Mouse (Mus musculus): Measurements from ENCODE around the gene Kxd1. TPM values are rescaled to one million over a fixed set of nuclear protein-coding genes. Genes with fewer than 3 reads are reported as not detected.

The Kxd1 gene
- 42.2 and 43.7 TPM in 2 replicates for polyA plus RNA-seq (2012; rRNA removed)

GRCm38 (mm10) chr8:70527512-70528181 is at the start of gene Kxd1, which contains the start of gene Fkbp8:
TSS of gene Kxd1 (minus strand) at chr8:70527956.
TSS of gene Fkbp8 (plus strand) at chr8:70527724.

GRCm38 (mm10) chr8:70539077-70539813 is 11.5 kb upstream of the Kxd1 start, which contains the start of gene Ell:
TSS of gene Ell (plus strand) at chr8:70539457.

GRCm38 (mm10) chr8:70510228-70510915 is 17.4 kb downstream of the Kxd1 start, which contains the start of gene Uba52:
TSS of gene Uba52 (minus strand) at chr8:70510801.

GRCm38 (mm10) chr8:70506328-70507026 is 21.3 kb downstream of the Kxd1 start, which contains the start of gene Rex1bd:
TSS of gene Rex1bd (minus strand) at chr8:70506752.

GRCm38 (mm10) chr8:70492664-70493640 is 34.8 kb downstream of the Kxd1 start, which contains the start of gene Crlf1:
TSS of gene Crlf1 (plus strand) at chr8:70493158.

GRCm38 (mm10) chr8:70486941-70487520 is 40.7 kb downstream of the Kxd1 start, which contains the start of gene Tmem59l:
TSS of gene Tmem59l (minus strand) at chr8:70487358.

GRCm38 (mm10) chr8:70476333-70477268 is 51.2 kb downstream of the Kxd1 start, which contains the start of gene Klhl26:
TSS of gene Klhl26 (minus strand) at chr8:70476968.

Other genes with a start within 250 kb of the Kxd1 start
- gene Homer3, start 245.1 kb downstream of the Kxd1 start, polyA plus RNA-seq (2012; rRNA removed): 74.1 and 85.3 TPM in 2 replicates
- 59.2 and 61.1 TPM in 2 replicates for gene Ddx49, start 225.5 kb downstream of the Kxd1 start, polyA plus RNA-seq (2012; rRNA removed)
- gene Cope, start 225.4 kb downstream of the Kxd1 start, polyA plus RNA-seq (2012; rRNA removed): 281 and 299 TPM in 2 replicates
- gene Cers1, start 212.2 kb downstream of the Kxd1 start, polyA plus RNA-seq (2012; rRNA removed): 27.7 and 27.9 TPM in 2 replicates
- 13.2 and 14.1 TPM in 2 replicates for gene Gdf1, start 198.1 kb downstream of the Kxd1 start, polyA plus RNA-seq (2012; rRNA removed)
- gene Upf1, start 174.7 kb downstream of the Kxd1 start, polyA plus RNA-seq (2012; rRNA removed): 26.8 and 30.5 TPM in 2 replicates
- 0.23 and 14.2 TPM in 2 replicates for gene Comp, start 154.4 kb downstream of the Kxd1 start, polyA plus RNA-seq (2012; rRNA removed)
- gene Crtc1, start 88.4 kb downstream of the Kxd1 start, polyA plus RNA-seq (2012; rRNA removed): 46.5 and 52.0 TPM in 2 replicates
- gene Klhl26, start 51.0 kb downstream of the Kxd1 start, polyA plus RNA-seq (2012; rRNA removed): 37.6 and 39.6 TPM in 2 replicates
- gene Tmem59l, start 40.6 kb downstream of the Kxd1 start, polyA plus RNA-seq (2012; rRNA removed): 47.6 and 47.7 TPM in 2 replicates
- 1.8 and 6.7 TPM in 2 replicates for gene Crlf1, start 34.8 kb downstream of the Kxd1 start, polyA plus RNA-seq (2012; rRNA removed)
- 177 and 179 TPM in 2 replicates for gene Rex1bd, start 21.2 kb downstream of the Kxd1 start, polyA plus RNA-seq (2012; rRNA removed)
- gene Uba52, start 17.2 kb downstream of the Kxd1 start, polyA plus RNA-seq (2012; rRNA removed): 1,708 and 2,002 TPM in 2 replicates
- gene Fkbp8, start 232 bp downstream of the Kxd1 start, polyA plus RNA-seq (2012; rRNA removed): 446 and 466 TPM in 2 replicates
- gene Ell, start 11.5 kb upstream of the Kxd1 start, polyA plus RNA-seq (2012; rRNA removed): 29.2 and 29.7 TPM in 2 replicates
- 143 and 177 TPM in 2 replicates for gene Isyna1, start 66.4 kb upstream of the Kxd1 start, polyA plus RNA-seq (2012; rRNA removed)
- gene Ssbp4, start 80.9 kb upstream of the Kxd1 start, polyA plus RNA-seq (2012; rRNA removed): 183 and 213 TPM in 2 replicates
- 1.6 TPM in 2 replicates for gene Lrrc25, start 88.2 kb upstream of the Kxd1 start, polyA plus RNA-seq (2012; rRNA removed)
- gene Gdf15, start 104.5 kb upstream of the Kxd1 start, polyA plus RNA-seq (2012; rRNA removed): 0.19 and 0.29 TPM in 2 replicates
- gene Pgpep1, start 132.4 kb upstream of the Kxd1 start, polyA plus RNA-seq (2012; rRNA removed): 59.2 and 61.0 TPM in 2 replicates
- gene Lsm4, start 145.3 kb upstream of the Kxd1 start, polyA plus RNA-seq (2012; rRNA removed): 183 and 207 TPM in 2 replicates
- 210 and 211 TPM in 2 replicates for gene Jund, start 171.0 kb upstream of the Kxd1 start, polyA plus RNA-seq (2012; rRNA removed)
- gene Iqcn, start 175.5 kb upstream of the Kxd1 start, polyA plus RNA-seq (2012; rRNA removed): 0.08 and 0.10 TPM in 2 replicates
- not detected in 2 replicates for gene Gm3336, start 190.6 kb upstream of the Kxd1 start, polyA plus RNA-seq (2012; rRNA removed)
- gene Pde4c, start 195.8 kb upstream of the Kxd1 start, polyA plus RNA-seq (2012; rRNA removed): 0.53 and 0.63 TPM in 2 replicates
- gene Rab3a, start 226.7 kb upstream of the Kxd1 start, polyA plus RNA-seq (2012; rRNA removed): 325 and 328 TPM in 2 replicates
- 29.6 and 30.7 TPM in 2 replicates for gene Mpv17l2, start 233.0 kb upstream of the Kxd1 start, polyA plus RNA-seq (2012; rRNA removed)
- gene Pik3r2, start 248.8 kb upstream of the Kxd1 start, polyA plus RNA-seq (2012; rRNA removed): 130 and 142 TPM in 2 replicates